Mouse (Mus musculus) mouse embryonic stem cell (cell line): ENCODE measurements at regions not wholly inside any gene's neighbourhood (a gene's known extent, or its start where the extent isn't known, plus 50 kb on each side); places are given as distances from the start of the nearest gene placed in this dataset.
"Not testable (repeated sequence)": the region's sequence is repeated elsewhere in the genome, so short reads cannot be mapped to it uniquely, and the experiment has no call there.

ENCODE experiments used
- in situ Hi-C, 2 experiments: fragments of 300-500 bp; cut with MboI; formaldehyde crosslinking; loops; 1 replicate in 1 of 2; 3 replicates in 1 of 2; pipeline ENCODE4 v1.14.3; 2019 to 2020; ENCODE audit warnings: low sequenced_read_pairs in 2 of 2, low pct_unique_long_range_greater_than_20kb in 1 of 2, mixed read lengths in 1 of 2; ENCODE audit not compliant: unreplicated experiment in 1 of 2

GRCm38 (mm10) chr10:117497082-117497481 is 117.3 kb upstream of the Cpsf6 start:
- in situ Hi-C loops = not testable (repeated sequence)

GRCm38 (mm10) chr10:117496064-117497011 is 116.5 kb upstream of the Cpsf6 start:
- in situ Hi-C loops = no loop called here

GRCm38 (mm10) chr10:117494171-117494701 is 114.4 kb upstream of the Cpsf6 start:
- in situ Hi-C loops = no loop called here

GRCm38 (mm10) chr10:117493824-117494121 is 114.0 kb upstream of the Cpsf6 start:
- in situ Hi-C loops = no loop called here

- in situ Hi-C loops = no loop called here
Observed at GRCm38 (mm10) chr10:117493091-117493823, 113.4 kb upstream of the Cpsf6 start.

GRCm38 (mm10) chr10:117492391-117492990 is 112.7 kb upstream of the Cpsf6 start:
- in situ Hi-C loops = no loop called here

- in situ Hi-C loops = no loop called here
Observed at GRCm38 (mm10) chr10:117491711-117492110, 111.9 kb upstream of the Cpsf6 start.

- in situ Hi-C loops = no loop called here
Observed at GRCm38 (mm10) chr10:117490851-117491595, 111.2 kb upstream of the Cpsf6 start.

GRCm38 (mm10) chr10:117483091-117483600 is 103.3 kb upstream of the Cpsf6 start:
- in situ Hi-C loops = no loop called here

GRCm38 (mm10) chr10:117482361-117482760 is 102.5 kb upstream of the Cpsf6 start:
- in situ Hi-C loops = no loop called here

- in situ Hi-C loops = no loop called here
Observed at GRCm38 (mm10) chr10:117481341-117481990, 101.7 kb upstream of the Cpsf6 start.

GRCm38 (mm10) chr10:117480456-117480850 is 100.6 kb upstream of the Cpsf6 start:
- in situ Hi-C loops = no loop called here

- in situ Hi-C loops = no loop called here
Observed at GRCm38 (mm10) chr10:117479721-117480455, 100.1 kb upstream of the Cpsf6 start.

GRCm38 (mm10) chr10:117478931-117479280 is 99.1 kb upstream of the Cpsf6 start:
- in situ Hi-C loops = no loop called here

GRCm38 (mm10) chr10:117478202-117478930 is 98.6 kb upstream of the Cpsf6 start:
- in situ Hi-C loops = no loop called here

- in situ Hi-C loops = no loop called here
Observed at GRCm38 (mm10) chr10:117477331-117478201, 97.8 kb upstream of the Cpsf6 start.
